Comparison of ENCODE assay signal across 8 mouse cellular contexts in the genomic region with DNA sequence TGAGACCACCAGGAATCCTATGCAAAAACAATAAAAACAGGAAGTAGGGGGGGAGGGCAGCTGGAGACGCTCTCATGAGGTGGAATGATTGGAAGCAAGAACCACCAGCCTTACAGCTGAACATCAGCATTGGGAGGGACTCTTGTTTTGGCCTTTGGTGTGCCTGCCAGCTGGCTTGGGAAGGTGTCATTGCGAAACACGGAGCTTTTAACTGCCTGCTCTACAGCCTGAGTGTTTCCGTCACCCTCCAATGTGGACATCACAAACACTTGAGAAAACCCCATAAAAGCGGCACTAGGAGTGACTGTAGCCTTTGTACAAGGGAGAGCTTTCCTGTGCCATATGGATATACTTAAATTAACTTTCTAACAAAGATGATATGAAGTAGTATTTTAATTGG. TPM values are rescaled to one million over a fixed set of nuclear protein-coding genes. Genes with fewer than 3 reads are reported as not detected.
DNase-seq lines count a peak whose midpoint lies in the region; ATAC-seq and TF ChIP-seq lines count a peak whose summit lies in the region.

No protein-coding gene starts in this region.

- peak; percentile 59; the same call in 1 of the 2 replicates for ATAC-seq in liver, postnatal 0 days
- ATAC-seq in liver, embryonic 11.5 days (replicated peaks; ENCODE audit: low FRiP score): no peak
- ATAC-seq in lung, embryonic 15.5 days (ENCODE audit: borderline replicate concordance, extremely low read depth, low FRiP score, low TSS enrichment): peak; percentile 67; the same call in 1 of the 2 replicates
- no peak for ATAC-seq in neural tube, embryonic 15.5 days (ENCODE audit: low FRiP score)
- no peak for ATAC-seq in inflammation-experienced regulatory T-cells, adult 6 months

- no peaks in the 10 kb centered on the region for H3K27me3 ChIP-seq in liver, postnatal 0 days (ENCODE audit: insufficient read depth, low read length)
- H3K27me3 ChIP-seq in liver, embryonic 11.5 days (replicated peaks; ENCODE audit: control insufficient read depth, insufficient read depth, low read length): no peaks in the 10 kb centered on the region
- no peaks in the 10 kb centered on the region for H3K27me3 ChIP-seq in lung, embryonic 15.5 days
- no peaks in the 10 kb centered on the region for H3K27me3 ChIP-seq in neural tube, embryonic 15.5 days (replicated peaks)

- no peak overlapping the region for H3K27ac ChIP-seq in liver, postnatal 0 days (ENCODE audit: low read depth)
- no peak overlapping the region for H3K27ac ChIP-seq in liver, embryonic 11.5 days (ENCODE audit: low read depth, low read length)
- H3K27ac ChIP-seq in lung, embryonic 15.5 days: no peak overlapping the region
- no peak overlapping the region for H3K27ac ChIP-seq in neural tube, embryonic 15.5 days (replicated peaks)

- no peaks in the 10 kb centered on the region for H3K36me3 ChIP-seq in liver, postnatal 0 days (replicated peaks; ENCODE audit: insufficient read depth, low read length)
- H3K36me3 ChIP-seq in liver, embryonic 11.5 days (ENCODE audit: control insufficient read depth, insufficient read depth, low read length): no peaks in the 10 kb centered on the region
- no peaks in the 10 kb centered on the region for H3K36me3 ChIP-seq in lung, embryonic 15.5 days
- no peaks in the 10 kb centered on the region for H3K36me3 ChIP-seq in neural tube, embryonic 15.5 days

- peak; percentile 64 for DNase-seq in liver, postnatal 0 days
- DNase-seq in liver, embryonic 11.5 days (ENCODE audit: low spot score): no peak
- peak; percentile 77 for DNase-seq in gastrocnemius, postnatal 14 days
- peak; percentile 63 to 75 for DNase-seq in urinary bladder, postnatal 4 days (ENCODE audit: low spot score in 2 of 2)
- DNase-seq in layer of hippocampus, postnatal 25 days (ENCODE audit: extremely low spot score in 1 of 2, low spot score in 1 of 2): no peak

- intact Hi-C loops in gastrocnemius, postnatal 14 days (cut with DNase I; ENCODE audit: low total_unique reads): no loop called here

- H3K4me2 ChIP-seq in liver, postnatal 0 days (ENCODE audit: low read depth, low read length): no peak overlapping the region
- no peak overlapping the region for H3K4me2 ChIP-seq in liver, embryonic 11.5 days
- no peak overlapping the region for H3K4me2 ChIP-seq in lung, embryonic 15.5 days
- no peak overlapping the region for H3K4me2 ChIP-seq in neural tube, embryonic 15.5 days

- H3K4me3 ChIP-seq in liver, postnatal 0 days (ENCODE audit: low read depth, low read length): no peak overlapping the region
- no peak overlapping the region for H3K4me3 ChIP-seq in liver, embryonic 11.5 days (ENCODE audit: low read depth, low read length)
- no peak overlapping the region for H3K4me3 ChIP-seq in lung, embryonic 15.5 days
- no peak overlapping the region for H3K4me3 ChIP-seq in neural tube, embryonic 15.5 days (replicated peaks)

- H3K4me1 ChIP-seq in liver, postnatal 0 days (ENCODE audit: insufficient read depth): peaks cover 6% of the 10 kb centered on the region; the same call in 1 of the 2 replicates
- H3K4me1 ChIP-seq in liver, embryonic 11.5 days (replicated peaks; ENCODE audit: control insufficient read depth, insufficient read depth, low read length): no peaks in the 10 kb centered on the region
- H3K4me1 ChIP-seq in lung, embryonic 15.5 days: peaks cover 26% of the 10 kb centered on the region
- H3K4me1 ChIP-seq in neural tube, embryonic 15.5 days: peaks cover 8% of the 10 kb centered on the region

- TF ChIP-seq EP300 in liver, postnatal 0 days (IDR thresholded peaks at IDR 0.05; ENCODE audit: low read depth): no peak

- WGBS in liver, postnatal 0 days (ENCODE audit: insufficient replicate concordance): 38% methylated on average over 5 of the region's 5 CpGs
- 61% methylated on average over 5 of the region's 5 CpGs for WGBS in liver, embryonic 11.5 days
- WGBS in lung, embryonic 15.5 days: 22% methylated on average over 5 of the region's 5 CpGs
- 77% methylated on average over 5 of the region's 5 CpGs for WGBS in neural tube, embryonic 15.5 days

- no peak for TF ChIP-seq CTCF in liver, postnatal 0 days (IDR thresholded peaks at IDR 0.05; ENCODE audit: low read depth)

- no peak overlapping the region for H3K9ac ChIP-seq in liver, postnatal 0 days (replicated peaks)
- H3K9ac ChIP-seq in liver, embryonic 11.5 days (ENCODE audit: low read depth, low read length): no peak overlapping the region
- H3K9ac ChIP-seq in lung, embryonic 15.5 days: no peak overlapping the region
- H3K9ac ChIP-seq in neural tube, embryonic 15.5 days (replicated peaks): no peak overlapping the region

- H3K9me3 ChIP-seq in liver, postnatal 0 days (ENCODE audit: low read length): no peaks in the 10 kb centered on the region
- H3K9me3 ChIP-seq in liver, embryonic 11.5 days (ENCODE audit: control insufficient read depth, low read length): no peaks in the 10 kb centered on the region
- H3K9me3 ChIP-seq in lung, embryonic 15.5 days: no peaks in the 10 kb centered on the region
- no peaks in the 10 kb centered on the region for H3K9me3 ChIP-seq in neural tube, embryonic 15.5 days (replicated peaks)

RNA-seq across cellular contexts. Expression of a gene that starts 5.4 kb away (rescaled TPM):
- polyA plus RNA-seq in liver, postnatal 0 days (2015; fragmentation: Nextera tagmentation; extraction: Ambion mirVana): 1.3 and 1.6 TPM in 2 replicates
- 0.27 and 0.31 TPM in 2 replicates for polyA plus RNA-seq in liver, embryonic 11.5 days (2014; fragmentation: Nextera tagmentation; extraction: Ambion mirVana)
- total RNA-seq in gastrocnemius, postnatal 14 days (2021): 1 to 10 TPM; 5.1 to 6.9 TPM
- polyA plus RNA-seq in lung, embryonic 15.5 days (2015; fragmentation: Nextera tagmentation; extraction: Ambion mirVana): 4.7 and 7.1 TPM in 2 replicates
- 10 to 100 TPM; 20.2 to 22.6 TPM for total RNA-seq in layer of hippocampus, postnatal 25 days (2021)
- 5.0 and 6.0 TPM in 2 replicates for polyA plus RNA-seq in neural tube, embryonic 15.5 days (2015; fragmentation: Nextera tagmentation; extraction: Ambion mirVana)
- under 1 TPM in 1 of 3 experiments, not detected in 2; 0.17 TPM for polyA plus RNA-seq in inflammation-experienced regulatory T-cells, adult 6 months (2017; shearing (Covaris generic))

Comparison
In these comparisons a context has a peak if more than half of its experiments do, and no peak if none do; other contexts are left out.
1. ATAC-seq: peak in liver, postnatal 0 days (single experiment) and lung, embryonic 15.5 days (single experiment); none in liver, embryonic 11.5 days (single experiment), neural tube, embryonic 15.5 days (single experiment) and inflammation-experienced regulatory T-cells, adult 6 months (single experiment).
2. DNase-seq: peak in liver, postnatal 0 days (single experiment), gastrocnemius, postnatal 14 days (single experiment) and urinary bladder, postnatal 4 days (2 of 2); none in liver, embryonic 11.5 days (single experiment) and layer of hippocampus, postnatal 25 days (0 of 2).